Mouse (Mus musculus): ENCODE results near the gene Rgs8. TPM values are rescaled to one million over a fixed set of nuclear protein-coding genes. Genes with fewer than 3 reads are reported as not detected.

Rgs8 gene
- total RNA-seq (2012; rRNA removed): 0.26 and 0.31 TPM in 2 replicates

- peak within 1 kb of the TSS; percentile 24 for H3K9ac ChIP-seq (ENCODE audit: insufficient read depth, low read depth, low read length, poor library complexity, severe bottlenecking)
- DNase-seq (ENCODE audit: low read depth, low spot score): no peak
Observed at GRCm38 (mm10) chr1:153652938-153653623, at the start of gene Rgs8. Gene Rgs8, plus strand, starts transcription at chr1:153653025.

GRCm38 (mm10) chr1:153617340-153617830, 35.4 kb upstream of the Rgs8 start:
- no peaks in the 10 kb centered on the region for H3K36me3 ChIP-seq (ENCODE audit: control insufficient read depth, insufficient read depth, low read length, poor library complexity, severe bottlenecking)
- no peaks in the 10 kb centered on the region for H3K9me3 ChIP-seq (ENCODE audit: control insufficient read depth, insufficient read depth, low read depth, low read length)
- in situ Hi-C loops (cut with MboI; ENCODE audit: low sequenced_read_pairs in 2 of 2, unreplicated experiment in 2 of 2): no loop called here
- H3K4me3 ChIP-seq (ENCODE audit: insufficient read depth in 1 of 2, low read depth in 1 of 2, low read length in 2 of 2, poor library complexity in 1 of 2, severe bottlenecking in 1 of 2): no peak overlapping the region
- H3K27ac ChIP-seq (ENCODE audit: insufficient read depth, low read depth, low read length, poor library complexity, severe bottlenecking): no peak overlapping the region
- TF ChIP-seq ZC3H11A (IDR thresholded peaks at IDR 0.05; ENCODE audit: borderline replicate concordance, low read depth, low read length) (no peak), ZNF384 (IDR thresholded peaks at IDR 0.05; ENCODE audit: low read depth, low read length) (no peak)
- DNase-seq (ENCODE audit: low read depth, low spot score): no peak
- no peak overlapping the region for H3K9ac ChIP-seq (ENCODE audit: insufficient read depth, low read depth, low read length, poor library complexity, severe bottlenecking)
- H3K4me1 ChIP-seq (ENCODE audit: control insufficient read depth in 2 of 2, insufficient read depth in 2 of 2, low read length in 2 of 2, poor library complexity in 1 of 2): no peaks in the 10 kb centered on the region

More at GRCm38 (mm10) chr1:153652938-153653623, at the start of gene Rgs8:
- H3K9me3 ChIP-seq (ENCODE audit: control insufficient read depth, insufficient read depth, low read depth, low read length): no peaks in the 10 kb centered on the region
- H3K4me1 ChIP-seq (ENCODE audit: control insufficient read depth in 2 of 2, insufficient read depth in 2 of 2, low read length in 2 of 2, poor library complexity in 1 of 2): peaks cover 0 to 3% of the 10 kb centered on the region in 2 experiments; a peak in 1 of 4 replicates
- in situ Hi-C loops (cut with MboI; ENCODE audit: low sequenced_read_pairs in 2 of 2, unreplicated experiment in 2 of 2): no loop called here
- H3K27ac ChIP-seq (ENCODE audit: insufficient read depth, low read depth, low read length, poor library complexity, severe bottlenecking): no peak within 1 kb of the TSS
- no peaks in the 10 kb centered on the region for H3K36me3 ChIP-seq (ENCODE audit: control insufficient read depth, insufficient read depth, low read length, poor library complexity, severe bottlenecking)
- H3K4me3 ChIP-seq (ENCODE audit: insufficient read depth in 1 of 2, low read depth in 1 of 2, low read length in 2 of 2, poor library complexity in 1 of 2, severe bottlenecking in 1 of 2): peak within 1 kb of the TSS; percentile 44 to 66; a peak in 3 of 4 replicates
- TF ChIP-seq HCFC1 (IDR thresholded peaks at IDR 0.05; ENCODE audit: borderline replicate concordance, insufficient read depth, low read length) (no peak), MAFK (IDR thresholded peaks at IDR 0.05; ENCODE audit: insufficient read depth, low read depth, low read length) (no peak), CHD2 (IDR thresholded peaks at IDR 0.05; ENCODE audit: low read depth, low read length) (no peak), ZC3H11A (IDR thresholded peaks at IDR 0.05; ENCODE audit: borderline replicate concordance, low read depth, low read length) (no peak), ZNF384 (IDR thresholded peaks at IDR 0.05; ENCODE audit: low read depth, low read length) (no peak)

- Histone ChIP-seq H3K4me3 (ENCODE audit: insufficient read depth in 1 of 2, low read depth in 1 of 2, low read length in 2 of 2, poor library complexity in 1 of 2, severe bottlenecking in 1 of 2) (no peak overlapping the region), H3K4me1 (ENCODE audit: control insufficient read depth in 2 of 2, insufficient read depth in 2 of 2, low read length in 2 of 2, poor library complexity in 1 of 2) (no peaks in the 10 kb centered on the region), H3K36me3 (ENCODE audit: control insufficient read depth, insufficient read depth, low read length, poor library complexity, severe bottlenecking) (no peaks in the 10 kb centered on the region), H3K9me3 (ENCODE audit: control insufficient read depth, insufficient read depth, low read depth, low read length) (no peaks in the 10 kb centered on the region), H3K9ac (ENCODE audit: insufficient read depth, low read depth, low read length, poor library complexity, severe bottlenecking) (no peak overlapping the region), H3K27ac (ENCODE audit: insufficient read depth, low read depth, low read length, poor library complexity, severe bottlenecking) (no peak overlapping the region)
- in situ Hi-C loops (cut with MboI; ENCODE audit: low sequenced_read_pairs in 2 of 2, unreplicated experiment in 2 of 2): no loop called here
- no peak for DNase-seq (ENCODE audit: low read depth, low spot score)
- TF ChIP-seq CHD2 (IDR thresholded peaks at IDR 0.05; ENCODE audit: low read depth, low read length) (no peak), HCFC1 (IDR thresholded peaks at IDR 0.05; ENCODE audit: borderline replicate concordance, insufficient read depth, low read length) (no peak), ZC3H11A (IDR thresholded peaks at IDR 0.05; ENCODE audit: borderline replicate concordance, low read depth, low read length) (no peak), MAFK (IDR thresholded peaks at IDR 0.05; ENCODE audit: insufficient read depth, low read depth, low read length) (no peak), ZNF384 (IDR thresholded peaks at IDR 0.05; ENCODE audit: low read depth, low read length) (no peak)
Observed at GRCm38 (mm10) chr1:153623036-153623435, 29.8 kb upstream of the Rgs8 start.

GRCm38 (mm10) chr1:153632686-153633085, 20.1 kb upstream of the Rgs8 start:
- H3K9ac ChIP-seq (ENCODE audit: insufficient read depth, low read depth, low read length, poor library complexity, severe bottlenecking): no peak overlapping the region
- DNase-seq (ENCODE audit: low read depth, low spot score): no peak
- H3K4me1 ChIP-seq (ENCODE audit: control insufficient read depth in 2 of 2, insufficient read depth in 2 of 2, low read length in 2 of 2, poor library complexity in 1 of 2): no peaks in the 10 kb centered on the region
- no peaks in the 10 kb centered on the region for H3K36me3 ChIP-seq (ENCODE audit: control insufficient read depth, insufficient read depth, low read length, poor library complexity, severe bottlenecking)
- H3K27ac ChIP-seq (ENCODE audit: insufficient read depth, low read depth, low read length, poor library complexity, severe bottlenecking): no peak overlapping the region
- in situ Hi-C loops (cut with MboI; ENCODE audit: low sequenced_read_pairs in 2 of 2, unreplicated experiment in 2 of 2): no loop called here
- no peaks in the 10 kb centered on the region for H3K9me3 ChIP-seq (ENCODE audit: control insufficient read depth, insufficient read depth, low read depth, low read length)
- TF ChIP-seq CHD2 (IDR thresholded peaks at IDR 0.05; ENCODE audit: low read depth, low read length): no peak
- no peak for TF ChIP-seq MAFK (IDR thresholded peaks at IDR 0.05; ENCODE audit: insufficient read depth, low read depth, low read length)
- no peak for TF ChIP-seq HCFC1 (IDR thresholded peaks at IDR 0.05; ENCODE audit: borderline replicate concordance, insufficient read depth, low read length)
- TF ChIP-seq ZNF384 (IDR thresholded peaks at IDR 0.05; ENCODE audit: low read depth, low read length): no peak
- TF ChIP-seq ZC3H11A (IDR thresholded peaks at IDR 0.05; ENCODE audit: borderline replicate concordance, low read depth, low read length): no peak
- H3K4me3 ChIP-seq (ENCODE audit: insufficient read depth in 1 of 2, low read depth in 1 of 2, low read length in 2 of 2, poor library complexity in 1 of 2, severe bottlenecking in 1 of 2): no peak overlapping the region
